Mouse (Mus musculus) NIH3T3 (cell line): ENCODE results near the gene Fhad1.

Experiments used
- DNase-seq: peaks from one replicate; pipeline ENCODE4 v3.0.0-alpha.2; 2012; ENCODE audit warnings: low read depth

Gene Fhad1

DNA sequence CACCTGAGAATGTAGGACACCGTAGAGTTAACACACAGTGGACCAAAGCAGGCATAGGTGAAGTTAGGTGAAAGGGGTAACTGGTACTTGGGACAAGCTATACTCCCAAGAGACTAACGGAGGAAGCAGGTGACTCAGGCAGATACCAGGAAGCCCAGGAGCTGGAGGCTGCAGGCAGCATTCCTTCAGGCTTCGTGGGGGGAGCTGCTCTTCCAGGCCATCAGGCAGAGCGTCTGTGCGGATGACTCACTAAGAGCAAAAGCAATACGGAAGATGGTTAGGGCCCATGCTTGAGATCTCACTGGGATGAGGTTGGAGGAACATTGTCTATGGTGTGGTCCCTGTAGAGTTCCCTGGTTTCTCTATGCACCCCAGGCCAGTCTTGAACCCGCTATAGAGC lies 132.0 kb downstream of the Fhad1 start:
- DNase-seq, result no peak

DNA sequence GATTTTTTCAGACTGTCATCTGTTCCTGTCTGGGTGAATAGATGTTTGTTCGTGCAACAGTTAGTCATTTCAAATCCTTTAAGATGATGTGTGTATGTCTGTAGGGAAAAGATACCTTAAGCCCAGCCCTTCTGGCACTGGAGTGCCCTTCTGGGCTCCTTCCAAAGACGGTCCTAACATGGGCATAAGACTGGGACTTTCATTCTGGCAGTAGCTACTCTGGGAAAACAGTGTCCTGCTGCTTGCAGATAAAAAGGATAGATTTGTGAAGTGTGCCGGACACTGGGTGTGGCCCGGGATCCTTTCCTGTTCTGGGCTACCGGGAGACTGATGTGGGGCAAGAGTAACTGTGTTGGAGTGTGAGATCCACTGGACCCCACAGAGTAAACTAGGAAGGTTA lies 132.9 kb downstream of the Fhad1 start:
- DNase-seq, result peak; percentile 22

DNA sequence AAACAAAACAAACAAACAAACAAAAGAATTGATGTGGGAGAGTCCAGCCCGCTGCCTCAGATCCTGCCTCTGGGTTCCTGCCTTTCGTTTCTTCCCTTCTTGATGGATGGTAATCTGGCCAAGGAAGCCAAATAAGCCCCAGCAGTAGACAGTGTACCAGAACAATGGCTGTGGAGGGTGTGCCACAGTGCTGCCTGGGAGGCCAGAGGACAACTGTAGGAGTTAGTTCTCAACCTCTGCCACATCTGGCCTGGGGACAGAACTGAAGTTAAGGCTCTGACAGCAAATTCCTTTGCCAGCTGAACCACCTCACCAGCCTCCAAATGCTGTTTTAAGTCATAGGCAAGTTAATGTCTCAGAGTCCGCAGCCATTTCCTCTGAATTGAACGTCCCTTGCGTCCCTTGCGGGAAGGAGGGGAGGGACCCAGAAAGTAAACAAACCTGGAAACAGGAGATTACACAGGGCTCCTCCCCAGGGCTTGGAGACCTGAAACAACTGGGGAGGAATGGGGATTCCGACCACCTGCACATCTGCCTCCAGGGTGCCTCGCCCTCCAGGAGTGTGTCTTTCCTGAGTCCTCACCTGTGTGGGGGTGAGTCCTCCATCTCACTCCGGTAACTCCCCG lies 133.5 kb downstream of the Fhad1 start:
- DNase-seq, result no peak

DNA sequence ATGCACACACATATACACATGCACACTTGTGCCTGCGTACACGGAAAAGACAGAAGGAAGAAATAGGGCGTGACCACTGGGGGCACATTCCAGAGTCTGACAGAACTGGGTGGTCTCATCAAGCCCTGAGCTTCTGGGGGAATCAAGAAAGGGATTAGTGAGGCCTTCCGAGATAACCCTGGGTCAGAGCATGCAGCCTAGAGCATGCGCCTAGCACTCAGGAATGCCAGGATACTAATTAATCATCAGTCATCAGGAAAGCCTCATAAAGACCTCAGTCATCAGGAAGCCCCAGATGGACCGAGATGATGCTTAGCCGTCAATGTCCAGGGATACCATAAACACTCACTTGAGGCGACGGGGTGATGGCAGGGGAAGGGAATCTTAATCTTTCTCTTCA lies 135.0 kb downstream of the Fhad1 start:
- DNase-seq, result no peak

DNA sequence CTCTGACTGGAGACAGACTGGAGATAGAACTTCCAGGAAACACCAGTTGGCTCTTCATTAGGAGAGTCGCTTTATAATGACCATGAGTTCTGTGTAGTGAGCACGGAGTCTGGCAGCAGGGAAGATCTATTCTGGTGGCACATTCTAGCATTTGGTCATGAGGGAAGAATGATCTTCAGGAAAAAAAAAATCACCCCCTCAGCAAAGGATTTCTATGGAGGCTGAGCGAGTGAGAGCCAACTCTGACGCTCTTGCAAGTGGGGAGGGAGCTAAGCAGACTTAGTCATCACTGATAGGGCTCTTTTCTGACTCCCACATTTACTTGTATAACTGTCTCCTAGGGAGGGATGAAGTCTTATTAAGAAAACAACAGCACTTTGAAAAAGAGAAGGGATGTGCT lies 135.8 kb downstream of the Fhad1 start:
- DNase-seq, result peak; percentile 63

DNA sequence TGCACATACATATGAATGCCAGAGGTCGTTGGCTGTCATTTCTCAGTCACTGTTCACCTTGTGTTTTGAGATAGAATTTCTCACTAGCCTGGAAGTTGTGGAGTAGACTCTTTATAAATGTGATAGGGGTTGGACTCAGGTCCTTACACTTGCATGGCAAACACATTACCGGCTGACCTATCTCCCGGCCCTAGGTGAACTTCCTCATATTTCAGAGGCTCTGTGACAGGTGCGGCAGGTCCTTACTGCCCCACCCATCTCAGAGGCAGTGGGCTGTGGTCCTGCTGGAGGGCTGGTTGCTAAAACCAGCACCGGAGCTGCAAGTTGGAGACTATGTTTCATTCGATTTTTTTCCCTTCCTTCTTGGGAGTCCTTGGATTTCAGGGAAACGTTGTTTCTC lies 136.3 kb downstream of the Fhad1 start:
- DNase-seq, result no peak

DNA sequence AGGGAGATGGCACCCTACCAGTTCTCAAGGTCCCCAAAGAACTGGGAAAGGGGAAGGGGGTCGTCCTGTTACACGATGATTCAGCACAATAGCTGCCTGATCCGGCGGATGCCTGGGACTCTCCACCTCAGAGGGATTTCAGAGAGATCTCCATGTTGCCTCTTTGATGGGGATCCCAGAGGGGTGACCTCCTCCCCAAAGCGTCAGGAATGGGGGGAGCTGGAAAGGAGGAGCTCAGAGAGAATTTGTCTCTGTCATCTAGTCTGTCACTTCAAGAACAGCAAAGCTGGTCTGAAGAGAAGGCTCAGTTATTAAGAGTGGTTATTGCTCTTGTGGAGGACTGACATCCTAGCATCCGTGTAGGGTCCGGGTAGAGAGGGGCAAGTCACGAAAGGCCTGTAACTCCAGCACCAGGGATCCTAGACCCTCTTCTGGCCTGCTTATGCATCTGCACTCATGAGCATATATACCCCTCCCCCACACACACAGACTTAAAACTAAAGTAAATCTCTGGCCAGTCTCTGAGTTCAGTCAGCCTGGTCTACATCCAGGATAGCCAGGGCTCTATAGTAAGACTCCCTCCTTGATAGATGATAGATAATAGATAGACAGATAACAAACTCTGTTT lies 139.3 kb downstream of the Fhad1 start:
- no peak for DNase-seq

DNA sequence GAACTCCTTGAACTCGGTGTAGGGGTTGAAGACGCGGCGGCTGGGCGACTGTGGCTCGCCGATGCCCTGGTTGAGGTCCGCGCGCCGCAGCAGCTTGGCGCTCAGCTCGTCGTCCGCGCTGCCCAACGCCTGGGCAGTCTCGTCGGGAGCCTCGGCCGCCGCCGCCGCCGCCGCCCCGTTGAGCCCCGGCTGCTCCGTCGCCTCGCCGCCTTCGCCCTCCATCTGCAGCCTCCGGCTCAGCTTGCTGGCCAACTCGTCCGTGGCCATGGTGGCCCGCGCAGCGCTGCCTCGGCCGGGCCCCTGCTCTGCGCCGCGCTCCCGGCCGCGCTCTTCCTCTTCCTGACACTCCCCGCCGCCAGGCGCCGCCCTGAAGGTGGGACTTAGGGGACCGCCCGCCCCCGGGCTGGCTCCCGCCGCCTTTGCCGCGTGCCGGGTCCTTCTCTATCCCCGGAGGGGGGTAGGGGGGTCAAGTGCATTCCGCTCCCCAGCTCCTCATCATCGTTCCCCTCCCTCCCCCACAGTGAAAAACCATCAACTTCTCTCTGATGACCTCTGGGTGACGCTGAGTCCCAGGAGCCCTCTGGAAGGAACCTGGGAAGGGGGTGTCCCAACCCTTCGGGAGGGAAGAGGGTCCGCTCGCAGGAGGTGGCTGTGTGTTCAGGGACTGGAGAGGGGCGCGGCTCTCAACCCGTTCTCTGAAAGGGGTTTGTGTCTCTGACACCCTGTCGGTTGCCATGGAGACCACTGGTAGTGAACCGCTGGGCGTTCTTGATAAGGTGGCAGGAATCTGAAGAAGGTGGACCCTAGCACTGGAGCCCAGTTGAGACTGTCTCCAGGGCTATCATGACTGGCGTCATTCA lies 140.1 kb downstream of the Fhad1 start, which contains the start of gene Efhd2:
Gene Efhd2 (minus strand): TSS at position 320 of the 860 bp plus-strand sequence.
- peak; percentile 80 for DNase-seq

DNA sequence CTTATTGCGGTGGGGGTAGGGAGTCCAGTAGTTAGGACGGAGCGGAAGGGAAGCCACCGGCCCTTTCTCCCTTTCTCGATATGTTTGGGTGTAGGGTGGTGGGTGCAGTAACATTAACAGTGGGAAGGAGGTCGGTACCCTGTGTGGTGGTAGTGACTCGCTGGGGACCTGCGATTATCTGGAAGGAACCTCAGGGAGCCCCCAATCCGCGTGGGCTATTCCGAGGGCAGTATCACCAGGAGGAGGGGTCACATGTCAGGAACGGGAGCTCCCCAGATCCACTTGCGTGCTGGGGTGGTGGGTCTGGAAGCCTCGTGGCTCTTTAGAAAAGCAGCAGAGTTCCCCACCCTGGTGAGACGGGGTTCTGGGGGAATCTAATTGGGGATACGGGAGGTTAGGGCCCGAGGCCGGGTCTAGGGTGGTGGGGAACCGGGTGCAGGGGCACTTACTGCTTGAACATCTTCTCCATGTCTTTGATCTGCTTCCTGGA lies 140.7 kb downstream of the Fhad1 start:
- peak; percentile 7 for DNase-seq

DNA sequence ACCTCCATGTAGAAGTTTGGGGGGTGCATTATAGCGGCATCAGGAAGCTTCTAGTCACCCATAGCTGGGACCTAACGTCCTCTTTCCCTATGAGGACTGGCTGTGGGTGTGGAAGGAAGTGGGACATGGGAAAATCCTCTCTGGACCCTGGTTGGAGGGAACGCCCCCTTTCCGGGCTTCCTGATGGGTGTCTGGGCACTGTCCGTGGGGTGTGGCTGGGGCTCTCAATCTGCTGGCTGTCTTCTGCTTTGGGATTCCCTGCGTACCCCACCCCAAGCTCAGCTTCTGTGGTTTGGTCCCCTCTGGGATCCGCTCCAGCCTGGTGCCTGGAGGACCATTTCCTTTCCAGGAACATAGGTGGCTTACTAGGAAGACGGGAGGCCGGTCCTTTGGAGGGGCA lies 141.9 kb downstream of the Fhad1 start:
- no peak for DNase-seq

DNA sequence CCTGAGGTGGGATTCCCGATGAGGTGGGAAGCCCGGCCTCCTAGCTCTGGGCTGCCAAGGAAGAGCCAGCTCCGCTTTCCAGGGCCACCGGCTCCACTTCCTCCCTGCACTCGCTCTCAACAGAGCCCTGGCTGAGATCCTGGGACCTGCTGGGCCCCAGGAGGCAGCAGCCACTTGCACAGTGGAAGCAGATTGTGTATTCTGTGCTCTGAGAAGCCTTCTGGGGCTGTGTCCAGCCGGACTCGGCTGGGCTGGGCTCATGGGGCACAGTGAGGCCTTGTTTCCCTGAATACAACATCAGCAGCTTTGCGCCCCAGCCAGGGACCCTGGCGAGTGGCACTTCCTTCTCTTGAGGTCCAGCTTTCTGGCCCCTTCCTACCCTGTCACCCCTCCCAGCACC lies 143.0 kb downstream of the Fhad1 start:
- DNase-seq, result no peak

DNA sequence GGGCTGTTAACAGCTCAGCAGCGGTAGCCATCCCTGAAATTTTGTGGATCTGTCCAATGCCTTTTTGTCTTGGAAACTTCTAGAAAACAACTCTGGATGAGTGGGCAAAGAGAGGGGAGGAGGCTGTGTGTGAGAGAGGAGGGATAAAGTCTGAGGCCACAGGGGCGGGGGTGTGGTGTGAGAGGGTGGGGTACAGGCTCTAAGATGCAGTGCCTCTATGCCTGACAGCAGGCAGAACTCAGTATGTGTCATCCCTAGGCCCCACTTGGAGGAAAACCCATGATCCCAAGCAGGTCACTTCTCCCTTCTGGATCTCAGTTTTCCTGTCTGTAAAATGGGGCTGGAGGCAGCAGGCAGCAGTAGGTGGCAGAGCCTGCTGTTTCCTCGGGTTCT lies 143.6 kb downstream of the Fhad1 start:
- no peak for DNase-seq

DNA sequence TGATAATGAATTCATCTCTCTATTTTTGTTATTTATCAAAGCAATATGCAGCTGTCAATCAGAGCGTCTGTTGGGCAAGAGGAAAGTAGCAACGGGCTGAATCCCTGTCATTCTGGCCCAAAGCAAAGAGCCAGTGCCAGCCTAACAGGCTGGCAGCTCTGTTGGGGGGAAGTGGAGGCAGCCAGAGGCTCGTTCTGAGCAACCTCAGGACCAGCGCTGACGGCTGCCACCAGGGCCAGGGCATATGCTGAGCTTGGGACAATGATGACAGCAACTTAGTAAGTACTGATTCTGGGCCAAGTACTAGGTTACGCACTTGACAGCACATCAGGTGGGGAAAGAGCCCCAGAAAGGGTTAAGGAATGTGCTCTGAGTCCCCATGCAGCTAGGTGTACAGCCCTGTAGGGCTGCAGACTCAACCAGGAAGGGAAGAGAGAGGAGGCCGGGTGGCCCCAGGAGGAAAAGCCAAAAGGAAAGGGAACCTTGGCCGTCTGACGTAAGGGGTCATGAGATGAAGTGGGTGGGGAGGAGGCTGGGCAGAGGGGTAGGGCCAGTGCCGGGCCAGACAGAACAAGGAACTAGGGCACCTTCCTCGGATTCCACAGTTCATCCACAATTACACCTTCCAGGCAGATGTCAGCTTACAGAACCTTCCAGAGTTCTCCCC lies 144.1 kb downstream of the Fhad1 start:
- no peak for DNase-seq

DNA sequence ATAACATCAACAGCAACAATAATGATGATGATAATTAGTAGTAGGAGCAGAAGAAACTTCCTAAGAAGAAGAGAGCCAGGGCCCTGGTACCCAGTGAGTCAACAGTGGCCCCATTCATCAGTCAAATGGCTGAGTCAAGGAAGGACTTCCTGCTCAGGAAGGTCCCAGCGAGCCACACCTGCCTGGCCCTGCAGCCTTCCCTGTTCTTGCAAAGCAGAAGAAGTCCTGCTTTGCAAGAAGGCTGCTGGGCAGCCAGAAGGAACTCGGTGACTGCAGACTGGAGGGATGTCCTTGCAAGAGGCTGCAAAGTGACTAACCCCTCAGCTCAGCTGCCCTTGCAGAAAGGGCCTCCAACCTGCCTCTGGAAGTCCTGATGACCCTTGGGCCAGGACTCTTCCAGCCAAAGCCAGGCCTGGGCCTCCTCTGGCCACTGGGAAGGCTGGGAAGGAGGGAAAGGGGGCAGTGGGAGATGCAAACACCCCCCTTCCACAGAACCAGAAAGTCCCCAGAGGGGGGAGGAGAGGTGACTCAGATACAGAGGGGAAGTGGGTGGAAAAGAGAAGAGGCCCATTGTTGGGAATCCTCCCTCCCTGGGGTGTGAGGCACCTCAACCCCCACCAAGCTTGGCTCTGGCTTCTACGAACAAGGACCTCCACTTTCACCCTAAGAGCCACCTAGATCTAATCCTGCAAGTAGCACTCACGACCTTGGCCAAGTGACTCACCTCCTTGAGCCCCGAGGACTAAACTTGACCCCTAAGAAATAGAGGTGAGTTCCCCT lies 145.3 kb downstream of the Fhad1 start:
- peak; percentile 14 for DNase-seq

DNA sequence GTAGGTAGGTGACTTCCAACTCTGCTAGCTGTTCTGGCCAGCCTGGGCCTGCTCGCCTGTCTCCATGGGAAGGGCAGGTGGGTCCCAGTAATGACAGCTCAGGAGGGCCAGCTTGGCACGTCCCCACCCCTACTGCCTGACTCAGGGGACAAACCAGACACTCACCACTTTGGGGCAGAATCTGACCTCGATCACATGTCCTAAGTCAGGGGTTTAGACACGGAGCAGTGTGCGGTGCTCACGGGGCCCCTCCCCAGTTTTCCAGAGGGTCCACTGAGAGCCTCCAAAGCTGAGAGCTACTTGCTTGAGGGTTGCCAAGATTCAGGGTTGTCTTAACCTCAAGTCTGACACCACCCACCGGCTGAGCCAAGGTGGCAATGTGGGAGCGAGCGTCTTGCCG lies 146.8 kb downstream of the Fhad1 start:
- DNase-seq, result no peak

DNA sequence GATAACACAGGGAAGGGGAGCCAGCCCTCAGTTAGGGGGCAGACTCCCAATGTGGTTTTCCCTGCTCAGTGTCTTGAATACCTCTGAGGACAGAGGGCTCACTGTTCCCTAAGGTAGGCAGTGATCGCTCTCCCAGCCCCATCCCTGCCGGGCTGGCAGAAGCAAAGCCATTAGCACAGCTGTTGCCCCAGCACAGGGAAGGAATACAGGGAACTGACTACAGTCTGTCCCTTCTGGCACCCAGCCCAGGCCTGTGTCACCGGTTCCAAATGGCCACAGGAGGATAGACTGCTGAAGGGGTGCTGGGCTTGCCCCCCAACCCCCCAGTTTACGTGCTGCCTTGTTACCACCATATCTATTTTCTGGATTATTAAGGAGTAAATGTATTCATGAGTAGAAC lies 147.4 kb downstream of the Fhad1 start:
- peak; percentile 9 for DNase-seq

DNA sequence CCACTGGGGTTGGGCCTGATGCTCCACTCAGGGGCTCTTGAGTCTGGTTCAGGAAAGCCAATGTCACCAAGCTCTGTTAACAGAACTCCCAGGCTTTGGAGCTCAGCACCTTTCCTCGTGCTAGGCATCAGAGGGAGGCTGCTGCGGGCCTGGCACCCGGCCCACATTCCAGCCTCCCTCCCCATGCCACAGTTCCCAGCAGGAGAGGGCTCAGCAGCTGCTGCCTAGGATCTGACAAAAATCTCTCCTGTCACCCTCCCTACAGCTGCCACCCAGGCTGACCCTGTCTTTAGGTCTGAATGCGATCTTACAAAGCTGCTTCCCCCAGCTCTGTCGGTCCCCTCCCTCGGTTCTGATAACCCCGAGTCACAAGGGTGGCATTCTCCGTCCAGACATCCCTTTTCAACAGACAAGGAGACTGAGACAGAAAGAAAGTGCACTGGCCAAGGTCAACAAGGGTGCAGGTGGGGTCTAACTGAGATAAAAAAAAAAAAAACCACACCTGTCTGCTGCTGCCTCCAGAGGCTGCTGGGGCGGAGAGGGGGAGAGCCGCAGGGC lies 147.9 kb downstream of the Fhad1 start:
- DNase-seq, result peak; percentile 63

DNA sequence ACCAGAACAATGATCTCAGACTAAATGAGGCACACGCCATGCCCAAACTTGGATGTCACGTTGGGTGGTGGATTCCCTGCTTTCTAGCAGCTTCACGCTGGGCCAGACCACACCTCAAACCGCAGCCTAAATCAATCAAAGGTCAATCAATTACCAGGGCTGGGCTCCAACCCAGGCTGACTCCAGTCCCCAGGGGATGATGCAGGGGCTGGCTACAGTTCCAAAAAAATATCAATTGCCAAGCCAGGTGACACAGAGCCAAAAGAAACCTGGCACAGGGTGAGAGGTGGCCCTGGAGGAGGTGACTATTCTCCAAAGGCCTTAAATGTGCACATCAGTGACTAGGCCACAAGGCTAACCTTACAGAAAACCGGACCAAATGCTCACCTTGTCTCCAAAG lies 149.3 kb downstream of the Fhad1 start:
- DNase-seq, result no peak

DNA sequence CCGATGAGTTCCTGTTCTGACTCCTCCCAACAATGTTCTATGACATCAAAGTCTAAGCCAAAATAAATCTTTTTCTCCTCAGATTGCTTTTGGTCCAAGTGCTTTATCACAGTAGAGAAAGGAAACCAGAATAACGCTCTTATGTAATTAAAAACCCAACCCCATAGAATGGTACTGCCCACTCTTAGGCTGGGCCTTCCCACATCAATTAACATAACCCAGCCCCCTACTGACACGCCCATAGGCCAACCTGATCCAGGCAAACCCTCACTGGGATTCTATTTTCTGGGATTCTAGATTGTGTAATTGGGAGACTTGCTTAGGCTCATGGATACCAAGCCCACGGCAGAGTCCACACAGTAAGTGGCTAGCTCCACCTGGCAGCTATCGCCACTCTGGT lies 149.9 kb downstream of the Fhad1 start:
- DNase-seq, result no peak

DNA sequence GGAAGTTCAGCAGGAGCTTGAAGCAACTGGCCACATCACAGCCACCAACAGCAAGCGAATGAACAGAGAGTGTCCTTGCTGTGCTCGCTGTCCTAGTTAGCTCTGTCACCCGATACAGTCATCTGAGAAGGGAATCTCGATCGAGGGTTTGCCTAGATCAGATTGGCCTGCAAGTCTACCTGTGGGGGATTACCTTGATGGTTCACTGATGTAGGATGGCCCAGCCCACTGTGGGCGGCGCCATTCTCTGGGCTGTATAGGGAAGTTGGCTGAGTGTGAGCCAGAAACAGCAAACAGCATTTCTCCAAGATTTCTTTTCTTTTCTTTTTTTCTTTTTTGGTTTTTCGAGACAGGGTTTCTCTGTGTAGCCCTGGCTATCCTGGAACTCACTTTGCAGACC lies 150.4 kb downstream of the Fhad1 start:
- DNase-seq, result no peak

DNA sequence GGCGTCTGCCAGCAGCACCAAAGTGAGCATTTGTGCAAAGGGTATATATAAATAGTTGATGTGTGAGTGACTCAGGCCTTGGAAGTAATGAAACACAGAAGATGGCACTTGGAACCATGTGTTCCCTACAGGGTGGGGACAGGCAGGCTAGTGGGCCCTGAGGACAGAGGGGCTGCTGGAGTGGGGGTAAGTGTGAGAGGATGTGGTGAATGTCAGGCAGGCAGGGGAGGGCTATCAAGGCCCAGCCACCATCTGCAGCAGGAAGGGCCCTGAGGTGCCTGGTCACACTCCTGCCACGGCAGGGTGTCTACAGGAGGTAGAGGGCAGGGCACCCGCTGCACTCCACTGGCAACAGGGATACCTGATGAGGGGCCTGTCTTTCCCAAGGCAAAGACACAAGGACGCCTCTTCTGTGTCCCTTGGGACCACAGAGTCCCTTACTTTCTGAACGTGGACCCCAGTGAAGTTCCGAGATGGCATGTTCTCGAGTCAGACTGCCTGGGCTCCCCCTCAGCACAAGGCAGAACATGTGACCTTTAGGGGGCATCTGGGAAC lies 151.1 kb downstream of the Fhad1 start:
- DNase-seq, result no peak
